ENCODE assay signal across 10 mouse cellular contexts in the genomic region with DNA sequence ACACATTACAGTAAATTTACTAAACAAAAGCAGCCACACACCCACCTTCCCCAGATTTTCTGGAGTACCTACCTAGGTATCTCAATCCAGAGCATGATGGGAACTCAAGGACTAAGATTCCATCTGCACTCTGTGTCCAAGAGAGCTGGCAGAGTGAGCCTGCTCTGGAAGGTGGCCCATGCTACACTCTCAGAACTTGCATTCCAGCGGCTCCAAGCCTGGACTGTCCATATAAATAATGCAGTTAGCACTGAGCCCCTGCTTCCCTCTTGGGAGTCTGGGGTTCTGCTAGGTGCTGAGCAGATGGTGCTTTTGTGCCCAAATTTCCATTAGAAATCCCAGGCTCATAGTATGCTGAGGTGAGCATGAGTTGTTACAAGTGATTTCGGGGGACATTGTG. TPM values are rescaled to one million over a fixed set of nuclear protein-coding genes. Genes with fewer than 3 reads are reported as not detected.
DNase-seq lines count a peak whose midpoint lies in the region; ATAC-seq lines count a peak whose summit lies in the region.
"Had no signal": no experiment of that assay in that cellular context is flagged by ENCODE, and none has a peak within 500 bp of the region (broad histone marks: within the 10 kb centered on the region; RNA-seq: fewer than 3 reads in every experiment).

No protein-coding gene starts in this region.

- peak; percentile 36; the same call in 1 of the 2 replicates for ATAC-seq in heart, embryonic 12.5 days (ENCODE audit: insufficient number of reproducible peaks, low FRiP score)
- no peak for ATAC-seq in neural tube, embryonic 15.5 days (ENCODE audit: low FRiP score)
- peak; percentile 40 for ATAC-seq in hindbrain, embryonic 15.5 days (ENCODE audit: low FRiP score, low read depth)
- ATAC-seq in megakaryocyte, adult 5-6 weeks (ENCODE audit: poor library complexity, severe bottlenecking): no peak

- H3K4me2 ChIP-seq in heart, embryonic 12.5 days: peak overlapping the region; percentile 42
- no peak overlapping the region for H3K4me2 ChIP-seq in neural tube, embryonic 15.5 days
- H3K4me2 ChIP-seq in hindbrain, embryonic 15.5 days: no peak overlapping the region
- H3K4me2 ChIP-seq: limb, embryonic 12.5 days had no signal

- no peaks in the 10 kb centered on the region for H3K27me3 ChIP-seq in heart, embryonic 12.5 days (replicated peaks)
- no peaks in the 10 kb centered on the region for H3K27me3 ChIP-seq in heart, embryonic 10.5 days (ENCODE audit: insufficient read depth, poor library complexity, severe bottlenecking)
- no peaks in the 10 kb centered on the region for H3K27me3 ChIP-seq in neural tube, embryonic 15.5 days (replicated peaks)
- no peaks in the 10 kb centered on the region for H3K27me3 ChIP-seq in hindbrain, embryonic 15.5 days
- no peaks in the 10 kb centered on the region for H3K27me3 ChIP-seq in embryonic facial prominence, embryonic 10.5 days (replicated peaks; ENCODE audit: low read depth, poor library complexity, severe bottlenecking)
- H3K27me3 ChIP-seq: limb, embryonic 12.5 days; megakaryocyte, embryonic 14.5 days had no signal

- 66% methylated on average over 2 of the region's 2 CpGs for WGBS in heart, embryonic 12.5 days
- WGBS in heart, embryonic 10.5 days: 84% methylated on average over 2 of the region's 2 CpGs
- 47% methylated on average over 2 of the region's 2 CpGs for WGBS in neural tube, embryonic 15.5 days
- WGBS in hindbrain, embryonic 15.5 days: 56% methylated on average over 2 of the region's 2 CpGs
- 89% methylated on average over 2 of the region's 2 CpGs for WGBS in embryonic facial prominence, embryonic 10.5 days

- H3K27ac ChIP-seq in heart, embryonic 12.5 days (ENCODE audit: poor library complexity, severe bottlenecking): peak overlapping the region; percentile 55
- no peak overlapping the region for H3K27ac ChIP-seq in heart, embryonic 10.5 days
- H3K27ac ChIP-seq in neural tube, embryonic 15.5 days (replicated peaks): no peak overlapping the region
- no peak overlapping the region for H3K27ac ChIP-seq in hindbrain, embryonic 15.5 days (replicated peaks)
- H3K27ac ChIP-seq in embryonic facial prominence, embryonic 10.5 days (replicated peaks): no peak overlapping the region
- H3K27ac ChIP-seq: limb, embryonic 12.5 days had no signal

- no peak overlapping the region for H3K9ac ChIP-seq in heart, embryonic 12.5 days
- no peak overlapping the region for H3K9ac ChIP-seq in neural tube, embryonic 15.5 days (replicated peaks)
- H3K9ac ChIP-seq in hindbrain, embryonic 15.5 days: no peak overlapping the region
- H3K9ac ChIP-seq: limb, embryonic 12.5 days had no signal

- DNase-seq in heart, embryonic 10.5 days (ENCODE audit: low spot score): no peak
- DNase-seq in neural tube, embryonic 10.5 days (ENCODE audit: extremely low spot score, low spot score): peak; percentile 5
- DNase-seq in embryonic facial prominence, embryonic 10.5 days (ENCODE audit: low spot score): no peak
- DNase-seq: kidney, adult 2 months had no signal

- H3K4me1 ChIP-seq in heart, embryonic 12.5 days (replicated peaks): peaks cover 24% of the 10 kb centered on the region
- H3K4me1 ChIP-seq in heart, embryonic 10.5 days: peaks cover 23% of the 10 kb centered on the region
- peaks cover 27% of the 10 kb centered on the region for H3K4me1 ChIP-seq in neural tube, embryonic 15.5 days
- peaks cover 14% of the 10 kb centered on the region for H3K4me1 ChIP-seq in hindbrain, embryonic 15.5 days (replicated peaks)
- H3K4me1 ChIP-seq in embryonic facial prominence, embryonic 10.5 days: peaks cover 15% of the 10 kb centered on the region

- H3K9me3 ChIP-seq in heart, embryonic 12.5 days (replicated peaks): no peaks in the 10 kb centered on the region
- no peaks in the 10 kb centered on the region for H3K9me3 ChIP-seq in heart, embryonic 10.5 days
- no peaks in the 10 kb centered on the region for H3K9me3 ChIP-seq in neural tube, embryonic 15.5 days (replicated peaks)
- no peaks in the 10 kb centered on the region for H3K9me3 ChIP-seq in hindbrain, embryonic 15.5 days
- no peaks in the 10 kb centered on the region for H3K9me3 ChIP-seq in embryonic facial prominence, embryonic 10.5 days
- H3K9me3 ChIP-seq: limb, embryonic 12.5 days; megakaryocyte, embryonic 14.5 days had no signal

- no peak overlapping the region for H3K4me3 ChIP-seq in heart, embryonic 12.5 days
- no peak overlapping the region for H3K4me3 ChIP-seq in heart, embryonic 10.5 days
- no peak overlapping the region for H3K4me3 ChIP-seq in neural tube, embryonic 15.5 days (replicated peaks)
- no peak overlapping the region for H3K4me3 ChIP-seq in hindbrain, embryonic 15.5 days
- no peak overlapping the region for H3K4me3 ChIP-seq in embryonic facial prominence, embryonic 10.5 days
- H3K4me3 ChIP-seq: limb, embryonic 12.5 days had no signal

- no peaks in the 10 kb centered on the region for H3K36me3 ChIP-seq in heart, embryonic 12.5 days
- no peaks in the 10 kb centered on the region for H3K36me3 ChIP-seq in heart, embryonic 10.5 days
- no peaks in the 10 kb centered on the region for H3K36me3 ChIP-seq in neural tube, embryonic 15.5 days
- H3K36me3 ChIP-seq in hindbrain, embryonic 15.5 days: no peaks in the 10 kb centered on the region
- no peaks in the 10 kb centered on the region; the same call in 1 of the 2 replicates for H3K36me3 ChIP-seq in embryonic facial prominence, embryonic 10.5 days (replicated peaks)
- H3K36me3 ChIP-seq: limb, embryonic 12.5 days had no signal

RNA-seq across cellular contexts. Expression of gene Gnaq, which starts 28.1 kb away (rescaled TPM):
- polyA plus RNA-seq in heart, embryonic 12.5 days (2016; fragmentation: Nextera tagmentation; extraction: Ambion mirVana): 18.1 and 18.7 TPM in 2 replicates
- polyA plus RNA-seq in heart, embryonic 10.5 days (2016; fragmentation: Nextera tagmentation; extraction: Ambion mirVana): 14.6 and 18.9 TPM in 2 replicates
- polyA plus RNA-seq in neural tube, embryonic 15.5 days (2015; fragmentation: Nextera tagmentation; extraction: Ambion mirVana): 98.0 and 110 TPM in 2 replicates
- polyA plus RNA-seq in hindbrain, embryonic 15.5 days (2015; fragmentation: Nextera tagmentation; extraction: Ambion mirVana): 95.0 and 102 TPM in 2 replicates
- polyA plus RNA-seq in embryonic facial prominence, embryonic 10.5 days (2016; fragmentation: Nextera tagmentation; extraction: Ambion mirVana): 20.2 and 21.4 TPM in 2 replicates
- 24.9 and 28.3 TPM in 2 replicates for total RNA-seq in megakaryocyte, adult 5-6 weeks (2015)
- total RNA-seq in megakaryocyte, adult 5-6 weeks (2017): 17.8 and 25.3 TPM in 2 replicates

Comparison
In these comparisons a context has a peak if more than half of its experiments do, and no peak if none do; other contexts are left out.
1. ATAC-seq: peak in heart, embryonic 12.5 days (single experiment) and hindbrain, embryonic 15.5 days (single experiment); none in neural tube, embryonic 15.5 days (single experiment) and megakaryocyte, adult 5-6 weeks (single experiment).